8 mouse cellular contexts compared by ENCODE assay signal in the genomic region with DNA sequence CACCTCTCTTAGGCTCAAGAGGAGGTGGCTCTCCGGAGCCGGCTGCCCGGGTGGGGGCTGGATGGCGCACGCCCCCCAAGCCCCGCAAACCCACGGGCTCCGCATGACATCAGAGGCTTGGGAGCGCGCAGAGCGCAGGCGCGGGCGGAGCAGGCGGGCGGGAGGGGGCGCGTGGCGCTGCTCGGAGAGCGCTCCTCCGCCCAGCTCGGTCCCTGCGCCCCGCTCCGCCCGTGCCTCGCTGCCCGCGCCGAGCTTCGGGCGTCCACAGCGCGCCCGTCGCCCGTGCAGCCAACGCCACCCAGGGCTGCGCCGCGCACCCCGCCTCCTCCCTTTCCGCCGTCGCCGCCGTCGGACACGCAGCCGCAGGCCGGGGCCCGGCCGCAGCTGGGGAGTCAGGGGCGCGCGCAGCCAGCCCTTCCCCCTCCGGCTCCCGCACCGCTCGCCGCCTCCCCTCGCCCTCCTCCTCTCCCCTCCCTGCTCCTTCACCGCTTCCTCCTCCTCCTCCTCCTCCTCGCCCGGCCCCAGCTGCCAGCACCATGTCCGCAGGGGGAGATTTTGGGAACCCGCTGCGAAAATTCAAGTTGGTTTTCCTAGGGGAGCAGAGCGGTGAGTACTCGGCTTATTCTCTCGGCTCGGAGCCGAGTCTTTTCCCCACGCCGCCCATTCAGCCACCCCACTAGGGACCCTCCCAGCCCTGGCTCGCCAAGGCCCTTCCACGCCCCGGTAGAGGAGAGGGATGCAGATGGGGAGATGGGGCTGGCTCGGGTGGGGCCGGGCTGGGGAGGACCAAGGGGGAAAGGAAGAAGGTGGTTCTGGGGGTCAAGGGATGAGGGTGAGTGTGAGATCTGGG. TPM values are rescaled to one million over a fixed set of nuclear protein-coding genes. Genes with fewer than 3 reads are reported as not detected.
DNase-seq lines count a peak whose midpoint lies in the region; ATAC-seq and TF ChIP-seq lines count a peak whose summit lies in the region.

A gene (plus strand): TSS at position 167 of the 850 bp plus-strand sequence.

- H3K27me3 ChIP-seq in kidney, embryonic 15.5 days: peaks cover 58% of the 10 kb centered on the region
- H3K27me3 ChIP-seq in liver, adult 2 months (ENCODE audit: control insufficient read depth, insufficient read depth, low read length): peaks cover 4% of the 10 kb centered on the region

- ATAC-seq in kidney, embryonic 15.5 days (replicated peaks; ENCODE audit: low FRiP score): peak; percentile 45

- peak within 1 kb of the TSS; percentile 71 for H3K4me3 ChIP-seq in kidney, embryonic 15.5 days (replicated peaks)
- H3K4me3 ChIP-seq in liver, adult 2 months (ENCODE audit: insufficient read depth, low read depth, low read length): peak within 1 kb of the TSS; percentile 54

- H3K79me2 ChIP-seq in liver, adult 2 months (ENCODE audit: control insufficient read depth, insufficient read depth, low read length): no peaks in the 10 kb centered on the region

- no peak for TF ChIP-seq POLR2A in liver, adult 2 months (IDR thresholded peaks at IDR 0.05; ENCODE audit: extremely low read depth, insufficient read depth, low read length)

- peak within 1 kb of the TSS; percentile 98 for H3K4me2 ChIP-seq in kidney, embryonic 15.5 days

- H3K36me3 ChIP-seq in kidney, embryonic 15.5 days: no peaks in the 10 kb centered on the region
- H3K36me3 ChIP-seq in liver, adult 2 months (ENCODE audit: control insufficient read depth, insufficient read depth, low read length): no peaks in the 10 kb centered on the region

- H3K9ac ChIP-seq in kidney, embryonic 15.5 days: peak within 1 kb of the TSS; percentile 71
- peak within 1 kb of the TSS; percentile 82 for H3K9ac ChIP-seq in liver, adult 2 months (ENCODE audit: low read depth, low read length)

- H3K4me1 ChIP-seq in kidney, embryonic 15.5 days: peaks cover 40% of the 10 kb centered on the region
- H3K4me1 ChIP-seq in liver, adult 2 months (ENCODE audit: control insufficient read depth, insufficient read depth, low read length): no peaks in the 10 kb centered on the region; the same call in 1 of the 2 replicates

- intact Hi-C loops in gastrocnemius, postnatal 14 days (cut with DNase I; ENCODE audit: low total_unique reads): no loop called here

- DNase-seq in lung, adult 18-20 months: peak; percentile 46 to 50
- no peak for DNase-seq in lung, postnatal 25 days (ENCODE audit: low spot score)
- peak; percentile 90 to 93 for DNase-seq in cerebellum, postnatal 25 days
- DNase-seq in gastrocnemius, postnatal 14 days: peak; percentile 30
- no peak for DNase-seq in liver, adult 2 months (ENCODE audit: extremely low read depth, low read depth, low spot score)
- peak; percentile 80 for DNase-seq in naive thymus-derived CD4-positive, alpha-beta T cell, adult 2 months (ENCODE audit: low read depth)
- DNase-seq in thymus, postnatal 0 days (ENCODE audit: low spot score): peak; percentile 74

- no peak for TF ChIP-seq CTCF in liver, adult 2 months (IDR thresholded peaks at IDR 0.05; ENCODE audit: low read depth, low read length)

- under 1% methylated on average over 52 of the region's 81 CpGs for WGBS in kidney, embryonic 15.5 days
- WGBS in liver, adult 2 months: 1% methylated on average over 75 of the region's 81 CpGs

- H3K27ac ChIP-seq in kidney, embryonic 15.5 days: 0 out of 2 replicates have a peak within 1 kb of the TSS, but pooled peaks have one; percentile 13
- no peak within 1 kb of the TSS for H3K27ac ChIP-seq in liver, adult 2 months (replicated peaks; ENCODE audit: insufficient read depth, low read depth, low read length)

- no peaks in the 10 kb centered on the region for H3K9me3 ChIP-seq in kidney, embryonic 15.5 days (replicated peaks)

RNA-seq across cellular contexts. Expression of the gene that starts here (rescaled TPM):
- total RNA-seq in gastrocnemius, postnatal 14 days (2021): under 1 TPM; 0.78 to 0.96 TPM
- 5.2 and 5.3 TPM in 2 replicates for polyA plus RNA-seq in kidney, embryonic 15.5 days (2015; fragmentation: Nextera tagmentation; extraction: Ambion mirVana)
- total RNA-seq in liver, adult 2 months (2014; rRNA removed): 0.37 and 0.74 TPM in 2 replicates
- polyA plus RNA-seq in liver, adult 2 months (2012; rRNA removed): 0.02 and 0.25 TPM in 2 replicates
- 4.3 and 5.3 TPM in 2 replicates for polyA plus RNA-seq in thymus, postnatal 0 days (2015; fragmentation: Nextera tagmentation; extraction: Ambion mirVana)

Comparison
In these comparisons a context has a peak if more than half of its experiments do, and no peak if none do; other contexts are left out.
1. DNase-seq: peak in lung, adult 18-20 months (2 of 2), cerebellum, postnatal 25 days (2 of 2), naive thymus-derived CD4-positive, alpha-beta T cell, adult 2 months (single experiment) and thymus, postnatal 0 days (single experiment); none in lung, postnatal 25 days (single experiment) and liver, adult 2 months (single experiment).
2. Peak in DNase-seq in gastrocnemius, postnatal 14 days; RNA of the gene not detected or under 1 TPM.